Mouse (Mus musculus) adrenal gland, adult 8-10 months (tissue): ENCODE data around the gene Uggt2. TPM values are rescaled to one million over a fixed set of nuclear protein-coding genes. Genes with fewer than 3 reads are reported as not detected.

Experiments
- DNase-seq: peaks from one replicate; pipeline ENCODE4 v3.0.0; 2022
- total RNA-seq, 4 experiments: library from RNA; stranded (reverse); gene quantifications; 2 replicates each; pipeline ENCODE4 v1.2.4; 2022

Uggt2 gene
- 10 to 100 TPM; 13.2 to 26.1 (median 19.4) TPM for total RNA-seq

GRCm38 (mm10) chr14:119098851-119099569 lies at the start of gene Uggt2:
Gene Uggt2 (minus strand): TSS chr14:119099430.
- peak; percentile 72 for DNase-seq

GRCm38 (mm10) chr14:119139381-119139950 lies 40.2 kb upstream of the Uggt2 start:
- no peak for DNase-seq

- DNase-seq, result no peak
These were observed 39.5 kb upstream of the Uggt2 start for GRCm38 (mm10) chr14:119138786-119139100.

GRCm38 (mm10) chr14:119137906-119138785 lies 38.9 kb upstream of the Uggt2 start, which contains the start of gene Hs6st3:
Gene Hs6st3 (plus strand): TSS chr14:119138341.
- DNase-seq, result no peak

GRCm38 (mm10) chr14:119137512-119137905 lies 38.3 kb upstream of the Uggt2 start:
- peak; percentile 48 for DNase-seq

- no peak for DNase-seq
These were observed 28.1 kb upstream of the Uggt2 start for GRCm38 (mm10) chr14:119127330-119127729.

- no peak for DNase-seq
These were observed 26.6 kb upstream of the Uggt2 start for GRCm38 (mm10) chr14:119125840-119126239.

- DNase-seq, result no peak
These were observed 24.8 kb upstream of the Uggt2 start for GRCm38 (mm10) chr14:119124061-119124460.

- no peak for DNase-seq
These were observed 24.4 kb upstream of the Uggt2 start for GRCm38 (mm10) chr14:119123582-119123981.

GRCm38 (mm10) chr14:119112558-119112957 lies 13.3 kb upstream of the Uggt2 start:
- no peak for DNase-seq

- DNase-seq, result no peak
These were observed 10.6 kb upstream of the Uggt2 start for GRCm38 (mm10) chr14:119109776-119110218.

GRCm38 (mm10) chr14:119108776-119109301 lies 9.6 kb upstream of the Uggt2 start:
- no peak for DNase-seq

GRCm38 (mm10) chr14:119107591-119107990 lies 8.4 kb upstream of the Uggt2 start:
- no peak for DNase-seq

GRCm38 (mm10) chr14:119099570-119099891 lies 301 bp upstream of the Uggt2 start:
- no peak for DNase-seq

- no peak for DNase-seq
These were observed 37.4 kb downstream of the Uggt2 start for GRCm38 (mm10) chr14:119061811-119062210.

- DNase-seq, result no peak
These were observed 38.5 kb downstream of the Uggt2 start for GRCm38 (mm10) chr14:119060682-119061081.

- DNase-seq, result no peak
These were observed 42.2 kb downstream of the Uggt2 start for GRCm38 (mm10) chr14:119057014-119057413.

GRCm38 (mm10) chr14:119052969-119053368 lies 46.3 kb downstream of the Uggt2 start:
- no peak for DNase-seq

- no peak for DNase-seq
These were observed 46.9 kb downstream of the Uggt2 start for GRCm38 (mm10) chr14:119052361-119052760.

GRCm38 (mm10) chr14:119043765-119044164 lies 55.5 kb downstream of the Uggt2 start:
- no peak for DNase-seq

GRCm38 (mm10) chr14:119040253-119040652 lies 59.0 kb downstream of the Uggt2 start:
- DNase-seq, result no peak

GRCm38 (mm10) chr14:119037755-119038154 lies 61.5 kb downstream of the Uggt2 start:
- DNase-seq, result no peak

- DNase-seq, result no peak
These were observed 62.0 kb downstream of the Uggt2 start for GRCm38 (mm10) chr14:119037076-119037683.
